Mouse (Mus musculus) left cerebral cortex, postnatal 10 days (tissue): Measurements from ENCODE around the gene Ugt3a1. TPM values are rescaled to one million over a fixed set of nuclear protein-coding genes. Genes with fewer than 3 reads are reported as not detected.
"Not testable (repeated sequence)": the region's sequence is repeated elsewhere in the genome, so short reads cannot be mapped to it uniquely, and the experiment has no call there.

Source experiments
- DNase-seq, 2 experiments: peaks; one replicate each; pipeline ENCODE4 v3.0.0; 2021 to 2022; ENCODE audit warnings: low spot score in 2 of 2, mixed read lengths in 1 of 2; ENCODE audit errors: extremely low spot score in 1 of 2
- intact Hi-C: fragments of 180-260 bp; cut with DNase I; formaldehyde crosslinking; loops from one replicate; pipeline ENCODE4 v1.15.1; 2025
- total RNA-seq, 2 experiments: library from RNA; stranded (reverse); gene quantifications; 2 replicates each; pipeline ENCODE4 v1.2.3; 2021

Gene Ugt3a1
- not detected for total RNA-seq

- intact Hi-C loops: no loop called here
- no peak for DNase-seq
These were observed at the start of gene Ugt3a1 for GRCm38 (mm10) chr15:9276838-9277295. Gene Ugt3a1 (plus strand): TSS chr15:9276888.

- intact Hi-C loops, DNase-seq: not testable (repeated sequence)
These were observed 45.8 kb upstream of the Ugt3a1 start for GRCm38 (mm10) chr15:9230917-9231316.

GRCm38 (mm10) chr15:9246345-9246744, 30.3 kb upstream of the Ugt3a1 start:
- intact Hi-C loops: no loop called here
- DNase-seq: no peak

- intact Hi-C loops: no loop called here
These were observed 23.8 kb upstream of the Ugt3a1 start for GRCm38 (mm10) chr15:9252891-9253290.

GRCm38 (mm10) chr15:9260621-9261020, 16.1 kb upstream of the Ugt3a1 start:
- DNase-seq: no peak
- intact Hi-C loops: no loop called here

More at GRCm38 (mm10) chr15:9252891-9253290, 23.8 kb upstream of the Ugt3a1 start:
- no peak for DNase-seq

- intact Hi-C loops: no loop called here
- DNase-seq: no peak
These were observed 4.8 kb upstream of the Ugt3a1 start for GRCm38 (mm10) chr15:9271876-9272275.

- intact Hi-C loops: no loop called here
- no peak for DNase-seq
These were observed 2.3 kb downstream of the Ugt3a1 start for GRCm38 (mm10) chr15:9279026-9279425.

- intact Hi-C loops: no loop called here
- no peak for DNase-seq
These were observed 2.9 kb downstream of the Ugt3a1 start for GRCm38 (mm10) chr15:9279596-9279995.

- DNase-seq: no peak
- intact Hi-C loops: no loop called here
These were observed 6.5 kb downstream of the Ugt3a1 start for GRCm38 (mm10) chr15:9283165-9283564.

- DNase-seq: no peak
- intact Hi-C loops: no loop called here
These were observed 13.0 kb downstream of the Ugt3a1 start for GRCm38 (mm10) chr15:9289660-9290059.

- DNase-seq: no peak
- intact Hi-C loops: no loop called here
These were observed 29.4 kb downstream of the Ugt3a1 start for GRCm38 (mm10) chr15:9305978-9306692.

GRCm38 (mm10) chr15:9334596-9334995, 57.9 kb downstream of the Ugt3a1 start:
- intact Hi-C loops: no loop called here
- no peak for DNase-seq

GRCm38 (mm10) chr15:9335341-9335740, 58.7 kb downstream of the Ugt3a1 start, which contains the start of gene Ugt3a2:
Gene Ugt3a2 (plus strand): TSS chr15:9335550.
- no peak for DNase-seq
- intact Hi-C loops: no loop called here

- intact Hi-C loops: no loop called here
- DNase-seq: no peak
These were observed 59.9 kb downstream of the Ugt3a1 start for GRCm38 (mm10) chr15:9336616-9337015.

GRCm38 (mm10) chr15:9337021-9337420, 60.3 kb downstream of the Ugt3a1 start:
- no peak for DNase-seq
- intact Hi-C loops: no loop called here

GRCm38 (mm10) chr15:9348739-9349138, 72.1 kb downstream of the Ugt3a1 start:
- intact Hi-C loops: no loop called here
- DNase-seq: no peak

- intact Hi-C loops: no loop called here
These were observed 86.1 kb downstream of the Ugt3a1 start for GRCm38 (mm10) chr15:9362801-9363200.

More at GRCm38 (mm10) chr15:9362801-9363200, 86.1 kb downstream of the Ugt3a1 start:
- DNase-seq: no peak
